Mouse (Mus musculus) G1E-ER4 (cell line): ENCODE measurements around the gene Cyp4f13. TPM values are rescaled to one million over a fixed set of nuclear protein-coding genes. Genes with fewer than 3 reads are reported as not detected.

Experiments
- GATA1 ChIP-seq: IDR thresholded peaks from one replicate; pipeline ENCODE4 v1.8.0; 2012; ENCODE audit warnings: low read length, inconsistent platforms
- polyA plus RNA-seq: library from polyadenylated mRNA; stranded (reverse); fragments of >175 nt; gene quantifications from 2 replicates; pipeline ENCODE4 v1.2.3, GENCODE M21; 2012

Gene Cyp4f13
- polyA plus RNA-seq, 1 experiment, result 21.1 TPM

DNA sequence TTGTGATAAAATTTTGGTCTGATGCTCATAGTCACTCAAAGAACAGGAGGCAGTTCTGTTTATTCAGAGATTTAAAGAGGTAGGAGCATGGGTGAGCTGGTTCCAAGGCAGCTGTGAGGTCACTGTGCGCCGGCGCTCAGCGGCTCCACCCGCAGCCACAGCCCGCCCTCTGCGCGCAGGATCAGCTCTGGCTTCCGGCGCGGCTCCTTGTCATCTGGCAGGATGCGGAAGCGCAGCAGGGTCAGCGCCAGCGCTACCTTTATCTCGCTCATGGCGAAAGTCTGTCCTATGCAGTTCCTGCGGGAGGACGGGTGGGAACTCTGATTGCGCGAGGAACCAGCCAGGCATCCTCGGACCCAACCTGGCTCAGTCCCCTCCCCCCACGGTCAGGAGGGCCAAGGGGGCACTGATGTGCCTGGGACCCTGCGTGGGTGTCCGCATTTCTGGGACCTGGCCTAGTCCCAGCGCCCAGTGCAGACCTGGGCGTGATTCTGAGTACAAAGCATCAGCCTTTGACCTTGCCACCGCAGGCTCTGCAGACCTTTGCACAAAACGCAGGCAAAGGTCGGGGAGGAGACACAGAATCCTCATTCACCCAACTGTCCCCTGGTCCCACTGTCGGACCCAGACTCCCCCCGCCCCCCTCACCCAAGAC is 22.4 kb downstream of the Cyp4f13 start:
- TF ChIP-seq GATA1, result no peak

DNA sequence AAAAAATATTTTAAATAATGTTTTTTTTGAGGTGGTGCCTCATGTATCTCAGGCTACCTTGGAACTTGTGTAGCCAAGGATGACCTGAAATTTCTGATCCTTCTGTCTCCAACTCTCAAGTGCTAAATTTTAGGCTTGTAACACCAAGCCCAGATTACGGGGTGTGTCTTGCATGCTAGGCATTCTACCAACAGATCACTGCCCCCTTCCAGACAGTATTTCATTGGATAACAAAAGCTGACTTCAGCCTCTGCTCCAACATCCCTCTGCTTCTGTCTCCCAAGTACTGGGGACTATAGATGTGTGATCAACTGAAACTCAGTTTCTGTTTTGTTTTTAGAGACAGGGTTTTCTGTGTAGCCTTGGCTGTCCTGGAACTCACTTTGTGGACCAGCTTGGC is 23.5 kb downstream of the Cyp4f13 start:
- no peak for TF ChIP-seq GATA1

DNA sequence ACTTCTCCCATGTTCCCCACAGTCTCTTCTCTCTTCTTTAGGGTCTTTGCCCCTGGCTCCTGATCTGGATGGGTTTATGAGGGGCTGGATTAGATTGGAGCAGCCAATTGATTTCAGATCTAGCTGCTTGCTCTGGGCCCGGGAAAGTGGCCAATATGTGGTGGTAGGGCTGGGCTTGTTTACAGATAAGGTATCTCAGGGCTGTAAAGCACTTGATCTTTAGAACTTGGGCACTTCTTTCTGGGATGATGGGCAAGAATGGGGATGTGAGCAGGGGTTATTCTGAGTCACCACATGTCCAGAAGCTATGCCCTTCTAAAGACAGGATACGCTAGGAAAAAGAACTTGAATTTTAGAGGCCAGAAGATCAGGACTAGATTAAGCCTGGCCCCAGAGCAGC is 28.1 kb downstream of the Cyp4f13 start:
- no peak for TF ChIP-seq GATA1

DNA sequence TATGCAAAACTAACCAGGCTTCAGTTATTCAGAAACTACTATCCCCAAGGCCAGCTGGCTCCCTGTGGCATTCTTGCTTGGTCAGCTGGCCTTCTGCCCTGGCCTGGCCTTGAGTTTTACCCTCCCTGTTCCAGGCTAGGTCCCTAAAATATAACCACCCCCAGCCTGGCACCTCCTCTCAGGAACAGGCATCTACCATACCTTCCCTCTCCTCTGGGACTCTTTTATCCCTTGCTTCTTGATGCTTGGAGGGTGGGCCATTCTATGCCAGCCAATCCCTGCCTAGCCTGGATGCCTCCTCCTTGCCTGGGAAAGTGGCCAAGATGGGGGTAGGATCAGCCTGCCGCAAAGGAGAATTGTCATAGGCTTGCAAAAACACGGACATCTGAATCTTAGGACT is 30.1 kb downstream of the Cyp4f13 start, which contains the start of gene Cyp4f14:
Cyp4f14 (minus strand) TSS at position 212 of the 400 bp plus-strand sequence.
- no peak for TF ChIP-seq GATA1

DNA sequence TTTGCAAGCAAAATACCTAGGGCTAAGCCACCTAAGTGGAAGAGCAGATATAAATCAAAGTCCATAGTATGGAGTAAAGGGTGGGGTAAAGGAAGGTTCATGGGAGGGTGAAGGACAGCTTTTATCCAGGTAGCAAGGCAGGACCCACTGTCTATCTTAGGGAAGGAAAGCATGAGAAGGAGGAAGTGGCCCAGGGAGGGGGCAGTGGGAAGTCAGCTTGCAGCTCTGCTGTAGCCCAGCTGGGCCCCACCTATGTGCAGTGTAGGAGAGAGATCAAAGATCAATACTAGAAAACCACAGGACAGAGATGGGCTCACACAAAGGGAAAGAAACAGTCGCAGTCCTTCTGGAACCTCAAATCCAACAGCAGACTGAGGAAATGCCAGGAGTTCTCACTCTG is 31.1 kb downstream of the Cyp4f13 start:
- no peak for TF ChIP-seq GATA1

DNA sequence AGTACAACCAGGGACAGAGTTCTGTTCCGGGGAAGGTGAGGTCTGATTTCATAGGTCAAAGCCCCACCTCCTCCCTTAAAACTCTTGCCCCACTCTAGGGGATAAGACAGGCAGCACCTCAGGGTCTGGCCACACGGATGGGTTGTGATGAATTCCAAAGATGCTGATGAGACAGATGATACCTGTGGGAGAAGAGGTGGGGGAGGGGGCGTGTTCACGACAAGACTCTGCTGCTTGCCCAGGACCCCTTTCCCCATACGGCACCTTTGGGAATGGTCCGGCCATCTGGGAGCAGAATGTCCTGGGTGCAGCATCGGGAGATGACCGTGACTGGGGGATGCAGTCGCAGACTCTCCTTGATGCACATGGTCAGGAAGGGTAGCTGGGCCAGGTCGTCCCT is 41.0 kb downstream of the Cyp4f13 start:
- no peak for TF ChIP-seq GATA1

DNA sequence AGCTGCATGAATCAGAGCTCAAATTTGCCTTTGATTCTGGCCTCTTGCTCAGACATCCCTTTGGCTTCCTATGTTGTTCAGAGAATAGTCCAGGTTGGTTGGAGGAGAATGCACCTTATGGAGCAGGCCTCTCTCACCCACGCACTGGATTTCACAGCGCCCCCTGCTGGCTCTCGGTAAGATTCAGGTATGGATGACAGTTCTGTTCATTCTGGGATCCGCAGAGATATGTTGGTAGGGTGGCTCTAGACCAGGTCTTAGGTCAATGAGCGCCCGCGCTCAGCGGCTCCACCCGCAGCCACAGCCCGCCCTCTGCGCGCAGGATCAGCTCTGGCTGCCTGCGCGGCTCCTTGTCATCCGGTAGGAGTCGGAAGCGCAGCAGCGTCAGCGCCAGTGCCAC is 42.0 kb downstream of the Cyp4f13 start:
- TF ChIP-seq GATA1, result no peak

DNA sequence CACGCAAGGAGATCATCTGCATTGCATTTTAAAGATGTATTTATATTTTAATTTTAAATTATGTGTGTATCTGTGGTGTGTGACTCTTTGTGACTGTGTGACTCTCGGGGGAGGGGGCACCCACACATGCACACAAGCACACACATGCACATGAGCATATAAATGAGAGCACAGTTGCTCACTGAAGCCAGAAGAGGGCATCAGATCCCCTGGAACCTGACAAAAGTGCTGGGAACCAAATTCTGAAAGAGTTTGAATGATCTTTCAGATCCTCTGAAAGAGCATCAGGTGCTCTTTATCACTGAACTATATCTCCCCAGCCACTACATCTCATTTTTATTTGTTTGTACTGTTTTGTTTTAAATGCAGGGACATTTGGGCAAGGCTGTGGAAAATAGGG is 42.8 kb downstream of the Cyp4f13 start:
- TF ChIP-seq GATA1, result no peak

DNA sequence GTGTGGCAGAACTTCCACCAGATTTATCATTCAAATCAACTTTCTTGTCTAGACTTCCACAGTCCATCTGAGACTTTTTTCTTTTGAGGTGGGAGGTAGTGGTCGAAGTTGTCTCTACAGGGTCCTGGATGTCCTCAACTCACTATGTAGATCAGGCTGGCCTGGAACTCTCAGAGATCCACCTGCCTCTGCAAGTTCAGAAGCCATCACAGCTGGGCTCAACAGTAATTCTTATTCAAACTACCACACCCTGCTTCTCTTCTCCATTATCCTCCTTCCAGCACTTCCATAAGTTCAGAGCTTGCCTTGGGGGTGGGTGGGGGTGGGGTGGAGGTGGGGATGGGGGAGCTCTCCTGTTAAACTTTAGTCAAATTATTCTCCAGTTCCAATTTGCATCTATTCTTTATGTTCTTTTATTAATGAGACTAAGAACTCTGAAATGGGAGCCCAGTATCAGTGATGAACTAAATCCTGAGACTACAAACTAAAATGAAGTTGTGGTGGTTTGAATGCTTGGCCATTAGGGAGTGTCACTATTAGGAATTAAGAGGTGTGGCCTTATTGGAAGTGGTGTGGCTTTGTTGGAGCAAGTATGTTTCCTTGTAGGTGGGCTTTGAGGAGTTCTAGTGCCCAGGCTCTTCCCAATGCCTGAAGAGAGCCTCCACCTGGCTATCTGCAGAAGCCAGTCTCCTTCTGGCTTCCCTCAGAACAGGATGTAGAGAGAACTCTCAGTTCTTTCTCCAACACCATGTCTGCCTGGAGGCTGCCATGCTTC is 45.3 kb downstream of the Cyp4f13 start:
- no peak for TF ChIP-seq GATA1

DNA sequence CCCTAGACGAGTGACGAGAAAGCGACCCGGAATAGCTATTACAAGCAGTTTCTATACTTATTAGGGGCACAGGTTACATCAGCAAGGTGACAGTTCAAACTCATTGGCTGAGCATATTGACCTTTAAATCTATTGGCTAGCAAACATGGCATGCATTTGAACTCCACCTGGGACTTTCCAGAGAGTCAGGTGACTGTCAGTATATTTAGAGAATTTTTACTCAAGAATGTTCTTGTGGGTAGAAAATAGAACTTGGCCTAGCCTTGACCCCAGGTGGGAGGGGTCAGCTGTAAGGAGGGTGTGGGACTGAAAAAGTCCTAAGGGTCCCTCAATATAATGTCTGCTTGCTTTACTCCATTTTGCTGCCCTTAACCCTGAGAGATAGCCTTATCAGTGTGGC is 51.8 kb downstream of the Cyp4f13 start:
- TF ChIP-seq GATA1, result no peak

DNA sequence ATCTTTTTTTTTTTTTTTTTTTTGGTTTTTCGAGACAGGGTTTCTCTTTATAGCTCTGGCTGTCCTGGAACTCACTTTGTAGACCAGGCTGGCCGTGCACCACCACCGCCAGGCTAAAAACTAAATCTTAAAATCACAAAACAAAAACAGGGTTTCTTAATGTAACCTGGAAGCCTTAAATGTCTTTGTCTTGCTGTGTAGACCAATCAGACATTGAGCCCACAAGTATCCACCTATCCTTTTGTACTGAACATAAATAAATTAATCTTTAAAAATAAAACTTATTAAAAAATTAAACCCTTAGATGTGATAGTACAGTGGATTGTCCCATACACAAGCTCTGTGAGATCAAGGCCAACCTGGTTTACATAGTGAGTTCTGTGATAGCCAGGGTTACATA is 53.3 kb downstream of the Cyp4f13 start:
- TF ChIP-seq GATA1, result no peak

DNA sequence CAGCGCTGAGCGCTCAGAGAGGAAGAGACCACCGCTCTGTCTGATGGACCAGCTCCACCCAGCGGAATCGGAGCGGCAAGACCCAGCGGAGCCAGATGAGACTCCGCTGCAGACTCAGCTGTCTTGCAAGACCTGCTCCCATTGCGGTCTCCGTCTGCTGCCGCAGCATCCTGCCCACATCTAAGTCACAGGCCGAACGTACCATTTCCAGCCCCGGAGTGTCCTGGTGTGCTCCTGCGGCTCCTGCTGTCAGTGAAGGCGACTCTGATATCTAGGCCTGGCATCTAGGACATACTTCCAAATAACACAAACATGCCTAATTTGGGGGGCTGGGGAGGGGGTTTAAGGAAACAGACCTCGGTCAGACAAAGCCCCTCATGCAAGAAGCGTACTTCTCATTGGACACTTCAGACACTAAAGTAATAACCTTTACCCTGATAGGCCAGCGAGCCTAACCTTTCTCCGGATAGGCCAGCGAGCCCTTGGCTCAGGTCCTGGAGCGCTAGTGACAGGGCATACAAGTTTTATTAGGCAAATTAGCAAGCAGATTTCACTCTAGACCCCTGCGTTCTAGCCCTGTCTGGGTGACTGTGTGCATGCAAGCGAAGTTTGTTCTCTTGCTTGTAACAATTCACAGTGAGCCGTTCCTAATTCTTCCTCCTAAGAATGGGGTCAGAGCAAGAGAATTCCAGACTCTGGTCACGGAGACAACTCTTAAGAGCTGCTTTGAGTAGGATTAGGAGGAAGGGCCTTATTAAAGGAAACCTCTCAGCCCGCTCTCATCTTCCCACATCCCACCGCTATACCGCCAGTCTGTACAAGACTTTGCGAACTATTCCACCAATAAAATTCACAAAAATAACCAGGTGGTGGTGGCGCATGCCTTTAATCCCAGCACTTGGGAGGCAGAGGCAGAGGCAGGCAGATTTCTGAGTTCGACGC is 55.7 kb downstream of the Cyp4f13 start, which contains the start of gene Zfp870:
Zfp870 (minus strand) TSS at position 404 of the 942 bp plus-strand sequence.
- no peak for TF ChIP-seq GATA1

DNA sequence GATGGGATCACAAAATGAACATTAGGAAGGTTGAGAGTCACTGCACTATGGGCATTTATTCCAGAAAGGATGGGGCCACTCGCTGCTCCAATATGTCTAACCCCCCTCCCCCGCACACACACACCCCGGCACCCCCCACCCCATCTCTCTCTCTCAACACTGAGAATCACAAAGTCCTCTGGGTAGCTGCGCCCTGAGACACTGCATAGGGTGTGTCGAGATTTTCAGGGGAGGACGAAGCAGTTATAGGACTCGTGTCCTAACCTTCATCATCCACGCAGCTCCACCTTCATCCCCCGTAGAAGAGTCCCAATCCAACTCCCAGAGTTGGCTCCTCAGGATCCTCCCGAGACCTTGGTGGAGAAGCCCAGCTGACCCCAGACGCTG is 56.4 kb downstream of the Cyp4f13 start:
- no peak for TF ChIP-seq GATA1

DNA sequence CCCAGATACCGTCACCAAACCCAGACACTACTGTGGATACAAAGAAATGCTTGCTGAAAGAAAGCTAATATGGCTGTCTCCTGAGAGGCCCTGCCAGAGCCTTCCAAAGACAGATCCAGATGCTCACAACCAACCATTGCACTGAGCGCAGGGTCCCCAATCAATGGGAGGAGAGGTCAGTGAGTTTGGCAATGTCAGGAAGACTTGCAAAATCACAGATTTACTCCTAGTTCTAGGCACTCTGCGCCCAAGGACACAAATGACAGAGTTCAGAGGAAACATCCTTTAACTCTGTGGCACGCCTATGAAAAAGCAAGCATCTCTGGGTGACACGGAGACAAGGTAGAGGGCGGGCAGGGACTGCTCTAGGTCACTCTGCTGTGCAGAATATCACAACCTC is 57.6 kb downstream of the Cyp4f13 start:
- no peak for TF ChIP-seq GATA1

DNA sequence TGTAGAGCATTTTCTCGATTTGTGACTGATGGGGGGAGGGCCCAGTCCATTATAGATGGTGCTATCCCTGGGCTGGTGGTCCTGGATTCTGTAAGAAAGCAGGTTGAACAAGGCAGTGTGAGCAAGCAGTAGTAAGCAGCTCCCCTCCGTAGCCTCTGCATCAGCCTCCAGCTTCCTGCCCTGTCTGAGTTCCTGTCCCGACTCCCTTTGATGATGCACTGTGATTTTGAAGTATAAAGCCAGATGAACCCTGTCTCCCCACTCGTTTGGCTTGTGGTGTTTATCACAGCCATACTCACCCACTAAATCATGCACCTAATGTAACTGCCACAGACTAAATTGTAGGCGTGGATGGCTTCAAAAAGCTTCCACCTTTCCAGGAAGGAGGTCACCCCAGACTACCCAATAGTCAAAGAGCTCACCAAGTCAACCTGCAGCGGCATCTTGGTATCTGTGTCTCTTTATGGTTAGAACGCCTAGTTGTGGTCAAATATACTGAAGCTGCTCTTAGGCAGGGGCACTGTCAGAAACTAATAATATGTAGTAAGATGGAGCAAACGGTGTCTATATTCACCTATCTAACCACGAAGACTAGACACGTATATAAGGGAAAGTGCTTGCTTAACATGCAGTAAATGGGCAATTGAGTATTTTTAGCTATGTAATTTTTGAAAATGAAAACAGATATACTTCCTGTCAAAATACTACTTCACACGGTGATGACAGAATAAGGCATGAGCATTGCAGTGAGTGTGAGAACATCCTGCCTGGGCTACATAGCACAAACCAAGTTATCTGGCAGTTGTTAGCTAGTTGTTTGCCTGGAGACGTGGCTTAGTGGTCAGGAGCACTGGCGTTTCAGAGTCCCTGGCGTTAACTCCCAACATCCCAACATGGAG is 66.6 kb downstream of the Cyp4f13 start:
- no peak for TF ChIP-seq GATA1

DNA sequence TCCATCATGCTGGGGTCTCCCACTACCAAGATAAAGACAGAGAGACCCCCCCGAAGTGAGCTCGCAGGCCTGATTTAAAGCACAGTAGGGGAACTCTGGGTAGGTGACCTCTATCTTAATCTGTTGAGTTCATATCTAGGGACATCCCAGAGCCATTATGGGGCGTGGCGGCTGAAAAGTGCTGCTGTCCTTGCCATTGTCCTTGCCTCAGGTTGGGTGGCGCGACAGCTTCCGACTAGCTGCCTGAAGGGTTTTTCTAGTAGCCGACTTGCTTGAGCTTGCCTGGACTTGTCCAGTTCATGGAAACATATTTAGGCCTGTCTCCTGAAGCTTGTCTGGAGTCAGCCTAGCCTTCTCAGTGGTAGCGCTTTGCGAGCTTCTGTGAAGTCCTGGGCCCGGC is 68.4 kb downstream of the Cyp4f13 start:
- no peak for TF ChIP-seq GATA1
